Mouse (Mus musculus) heart, postnatal 10 days (tissue): Measurements from ENCODE around the gene Gm20388. TPM values are rescaled to one million over a fixed set of nuclear protein-coding genes. Genes with fewer than 3 reads are reported as not detected.

Experiments used
- DNase-seq, 2 experiments: peaks; one replicate each; pipeline ENCODE4 v3.0.0; 2021
- intact Hi-C: fragments of 180-260 bp; cut with DNase I; formaldehyde crosslinking; loops from one replicate; pipeline ENCODE4 v1.15.1; 2025
- total RNA-seq, 2 experiments: library from RNA; stranded (reverse); gene quantifications; 2 replicates each; pipeline ENCODE4 v1.2.3; 2021

Gene Gm20388
- total RNA-seq, 2 experiments from 2014 or later = 2.0 to 2.2 TPM

DNA sequence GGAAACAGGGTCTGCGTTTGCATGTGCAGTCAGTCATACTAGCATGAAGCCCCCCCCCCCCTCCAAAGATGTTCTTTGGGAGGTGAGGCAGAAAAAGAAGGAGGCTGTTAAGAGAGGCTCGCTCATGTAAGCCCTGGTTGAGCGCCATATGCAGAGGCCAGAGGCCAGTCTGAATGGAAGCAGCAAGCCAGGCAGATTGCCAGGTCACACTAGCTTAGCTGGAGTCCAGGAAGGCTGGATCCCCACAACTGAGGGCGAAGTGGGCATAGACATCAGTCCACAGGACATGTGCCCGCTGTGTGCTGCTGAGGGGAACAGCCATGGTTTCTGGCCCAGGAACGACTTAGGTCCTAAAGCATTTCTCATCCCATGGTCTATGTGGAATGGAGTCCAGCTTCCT lies 477.6 kb downstream of the Gm20388 start:
- no peak for DNase-seq
- intact Hi-C loops = no loop called here

DNA sequence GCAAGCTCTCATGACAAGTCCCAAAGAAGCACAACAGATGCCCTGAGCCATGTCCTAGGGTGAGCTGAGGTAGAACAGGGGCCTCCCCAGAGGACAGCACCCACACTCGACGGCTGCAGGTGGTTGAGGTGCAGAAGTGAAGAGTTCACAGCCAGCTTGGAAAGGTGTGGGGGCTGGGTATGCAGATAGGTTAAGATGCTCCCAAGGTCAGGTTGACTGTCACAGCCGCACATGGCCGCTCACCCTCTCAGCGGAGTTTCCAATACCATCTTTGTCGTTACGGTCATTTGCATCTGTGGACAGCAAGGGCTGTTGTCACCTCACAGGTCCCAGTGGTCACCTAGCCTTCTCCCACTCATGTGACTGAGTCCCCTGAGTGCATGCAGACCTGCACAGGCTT lies 480.0 kb downstream of the Gm20388 start:
- no peak for DNase-seq
- intact Hi-C loops = no loop called here

DNA sequence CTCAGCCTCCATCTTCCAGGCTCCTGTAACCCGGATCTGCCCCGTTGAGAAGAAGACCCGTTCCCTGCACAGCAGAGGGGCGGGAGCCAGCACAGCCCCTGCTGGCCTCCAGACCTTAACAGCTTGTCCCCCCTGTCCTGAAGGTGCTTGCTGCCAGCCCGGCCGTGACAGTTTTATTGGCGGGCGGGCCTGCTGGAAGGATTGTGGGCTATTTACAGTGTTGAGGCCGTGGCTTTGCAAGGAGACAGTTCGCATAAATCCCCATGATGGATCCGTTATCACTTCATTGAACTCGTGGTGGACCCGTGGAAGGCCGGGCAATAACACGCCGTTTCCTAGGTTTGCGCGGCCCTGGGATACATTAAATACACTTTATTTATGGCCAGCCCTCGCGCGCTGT lies 481.2 kb downstream of the Gm20388 start:
- intact Hi-C loops = no loop called here
- no peak for DNase-seq

DNA sequence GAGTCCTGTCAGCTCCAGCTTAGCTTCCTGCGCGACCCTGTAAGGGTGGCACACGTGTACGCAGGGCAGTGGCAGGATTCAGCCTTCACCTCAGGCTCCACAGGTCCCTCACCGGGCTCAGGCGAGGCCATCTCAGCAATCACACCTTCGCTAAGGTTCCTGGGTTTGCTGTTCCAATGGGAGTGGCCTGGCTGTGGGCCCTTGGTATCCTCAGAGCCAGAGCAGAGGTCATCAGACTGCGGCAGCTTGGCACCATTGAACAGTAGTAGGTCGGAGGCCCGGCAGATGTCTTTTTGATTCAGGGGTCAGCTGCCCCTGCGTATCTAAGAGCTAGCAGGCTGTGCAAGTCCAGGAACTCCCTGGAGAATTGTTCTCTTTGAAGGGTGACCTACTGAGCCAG lies 482.4 kb downstream of the Gm20388 start:
- intact Hi-C loops = no loop called here
- DNase-seq = peak in 1 of 2 experiments; percentile 38

DNA sequence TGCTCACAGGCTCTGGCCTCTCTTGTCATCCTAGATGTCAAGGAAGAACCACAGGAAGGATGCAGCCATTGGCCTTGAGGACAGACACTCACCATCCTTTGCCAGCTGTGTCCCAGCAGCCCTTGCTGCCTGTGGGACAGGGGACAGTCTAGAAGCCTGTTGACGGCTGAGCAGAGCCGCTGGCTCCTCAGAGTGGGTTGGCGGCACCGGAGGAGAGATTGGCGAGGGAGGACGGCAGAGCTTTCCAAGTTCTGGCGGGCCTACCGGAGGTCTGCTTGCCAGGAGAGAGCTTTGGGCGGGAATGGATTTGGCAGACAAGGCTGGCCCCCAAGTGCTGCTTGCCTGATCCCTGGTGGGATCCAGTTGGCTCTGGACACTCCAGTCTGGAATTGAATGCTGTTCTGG lies 483.2 kb downstream of the Gm20388 start:
- peak; percentile 44 to 45 for DNase-seq
- intact Hi-C loops = no loop called here

DNA sequence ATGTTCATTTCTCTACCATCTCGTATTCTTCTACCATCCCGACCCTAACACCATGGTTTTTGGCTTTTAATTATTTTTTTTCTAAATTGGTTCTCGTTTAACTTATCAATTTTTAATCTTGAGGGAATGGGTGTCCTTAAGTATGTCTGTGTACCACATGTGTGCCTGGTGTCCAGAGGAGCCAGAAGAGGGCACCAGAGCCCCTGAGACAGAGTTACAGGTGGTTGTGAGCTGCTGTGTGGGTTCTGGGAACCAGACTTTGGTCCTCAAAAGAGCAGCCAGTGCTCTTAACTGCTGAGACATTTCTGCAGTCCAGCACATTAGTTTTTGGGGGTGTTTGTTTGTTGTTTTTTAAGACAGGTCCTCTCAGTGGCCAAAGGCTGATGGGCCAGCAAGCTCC lies 485.3 kb downstream of the Gm20388 start:
- no peak for DNase-seq
- intact Hi-C loops = no loop called here

DNA sequence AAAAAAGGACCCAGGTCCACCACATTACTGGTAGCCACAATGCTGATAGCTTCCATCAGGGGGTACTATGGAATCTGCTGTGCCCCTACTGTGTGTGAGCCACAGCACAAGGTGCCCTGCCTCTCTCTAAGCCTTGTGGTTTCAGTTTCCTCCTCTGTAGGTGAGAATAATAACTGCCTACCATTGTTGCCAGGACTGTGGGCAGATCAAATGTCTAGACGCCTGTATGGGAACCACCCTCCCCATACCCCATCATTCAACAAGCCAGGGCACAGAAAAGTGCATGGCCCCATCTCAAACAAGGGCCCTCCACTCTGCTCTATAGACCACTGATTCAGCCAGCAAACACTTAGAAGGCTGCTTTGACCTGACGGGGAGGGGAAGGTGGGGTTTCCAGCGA lies 486.1 kb downstream of the Gm20388 start:
- no peak for DNase-seq
- intact Hi-C loops = no loop called here

DNA sequence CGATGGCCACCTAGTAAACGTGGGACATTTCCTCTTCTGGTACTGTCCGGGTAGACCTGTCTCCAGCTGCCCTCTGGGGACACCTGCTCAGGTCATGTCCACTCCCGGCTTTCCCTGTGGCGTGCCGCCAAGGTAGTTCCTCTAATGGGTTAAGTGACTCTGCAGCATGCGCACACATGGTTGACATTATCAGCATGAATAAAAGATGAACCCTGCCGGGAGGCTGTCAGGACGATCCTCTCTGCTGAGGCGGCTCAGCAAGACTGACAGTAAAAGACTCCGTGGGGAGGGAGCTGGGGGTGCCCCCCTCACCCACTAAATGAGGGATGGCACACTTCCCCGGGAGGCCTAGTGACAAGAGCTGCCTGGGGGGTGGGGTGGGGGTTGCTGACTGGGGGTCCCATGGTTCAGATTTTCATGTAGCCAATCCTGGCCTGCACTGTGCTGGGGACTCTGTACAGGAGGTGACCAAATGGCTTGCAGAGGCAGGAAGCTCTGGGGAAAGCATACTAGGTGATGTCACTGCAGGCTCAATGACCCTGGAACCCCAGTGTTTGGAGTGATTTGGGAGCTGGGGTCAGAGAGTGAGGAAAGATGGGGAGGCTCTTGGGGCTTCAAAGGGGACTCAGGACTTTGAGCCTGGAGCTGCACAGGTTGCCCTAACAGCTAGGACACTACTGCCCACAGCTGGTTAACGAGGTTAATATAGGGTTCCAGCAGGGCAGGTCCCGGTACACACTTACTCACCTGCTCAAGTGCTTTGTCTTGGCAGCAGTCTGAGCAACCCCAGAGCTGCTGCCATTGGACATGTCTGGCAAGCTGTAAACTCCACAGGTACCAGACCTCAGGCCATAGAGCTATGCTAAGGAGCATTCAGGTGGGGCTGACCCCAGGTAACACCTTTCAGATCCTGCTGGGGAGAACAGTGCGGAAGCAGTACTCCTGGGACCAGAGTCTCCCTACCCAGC lies 487.1 kb downstream of the Gm20388 start:
- DNase-seq = no peak
- intact Hi-C loops = no loop called here

DNA sequence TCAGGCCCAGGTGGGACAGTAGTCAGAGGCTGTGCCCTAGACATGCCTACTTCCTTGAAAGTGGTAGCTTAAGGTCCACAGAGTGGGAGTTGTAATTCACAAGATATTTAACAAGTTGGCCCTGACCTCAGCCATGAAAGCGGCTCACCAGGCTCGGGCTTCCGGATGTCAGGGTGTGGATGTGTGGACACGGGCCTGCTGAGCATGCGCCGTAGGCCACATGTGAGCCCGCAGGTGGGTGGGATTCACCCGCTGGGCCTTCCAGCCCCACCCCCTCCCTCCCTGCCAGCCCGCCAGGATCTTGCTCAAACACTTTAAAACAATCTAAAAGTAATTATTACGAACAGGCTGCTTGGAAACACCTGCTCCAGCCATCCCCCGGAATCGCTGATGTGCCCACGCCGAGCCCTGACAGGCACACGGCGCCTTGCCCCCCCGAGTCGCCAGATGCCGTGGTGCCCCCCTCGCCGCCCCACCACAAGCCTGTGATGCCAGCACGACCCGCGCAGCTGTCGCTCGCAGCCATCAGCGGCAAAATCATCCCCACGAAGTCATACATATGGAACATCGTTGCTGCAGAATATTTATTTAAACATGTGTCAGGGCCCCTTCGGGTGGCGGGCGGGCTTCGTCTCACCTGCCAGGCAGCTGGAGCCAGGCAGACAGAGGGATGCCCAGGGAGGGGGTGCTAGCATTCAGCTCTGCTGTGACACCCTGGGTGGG lies 488.7 kb downstream of the Gm20388 start:
- intact Hi-C loops = no loop called here
- no peak for DNase-seq

DNA sequence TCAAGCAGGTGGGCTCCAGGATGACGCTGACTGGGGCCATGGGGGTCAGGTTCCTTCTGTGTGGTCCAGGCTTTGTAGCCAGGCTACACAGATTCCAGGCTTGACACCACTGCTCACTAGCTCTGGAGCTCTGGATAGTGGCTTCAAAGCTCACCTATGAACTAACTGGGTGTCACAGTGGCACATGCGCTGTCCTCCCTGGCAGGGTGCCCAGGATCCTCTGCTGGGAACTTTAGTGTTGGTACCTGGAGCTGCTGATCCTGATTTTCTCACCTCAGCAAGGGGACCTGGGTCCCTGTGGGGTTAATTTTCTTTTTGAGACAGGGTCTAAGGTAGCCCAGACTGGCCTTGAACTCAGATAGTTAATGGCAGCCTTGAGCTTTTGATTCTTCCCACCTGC lies 490.6 kb downstream of the Gm20388 start:
- intact Hi-C loops = no loop called here
- no peak for DNase-seq

DNA sequence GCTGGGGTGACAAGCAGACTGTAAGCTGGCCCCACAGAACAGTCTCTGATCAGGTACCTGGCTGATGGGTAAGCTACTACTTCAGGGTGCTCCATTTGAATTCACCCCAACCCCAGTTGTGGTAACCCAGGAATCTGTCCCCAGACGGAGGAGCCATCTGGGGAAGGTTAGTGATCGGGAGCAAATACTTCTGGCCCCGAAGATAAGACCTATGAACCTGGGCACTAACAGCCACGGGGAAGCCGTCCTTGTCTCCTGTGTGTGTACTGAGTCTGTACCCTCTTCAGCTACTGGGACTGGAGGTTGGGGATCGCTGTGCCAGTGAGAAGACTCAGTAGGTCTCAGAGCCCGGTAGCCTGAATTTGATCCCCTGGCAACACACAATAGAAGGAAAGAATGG lies 491.1 kb downstream of the Gm20388 start:
- no peak for DNase-seq
- intact Hi-C loops = no loop called here

DNA sequence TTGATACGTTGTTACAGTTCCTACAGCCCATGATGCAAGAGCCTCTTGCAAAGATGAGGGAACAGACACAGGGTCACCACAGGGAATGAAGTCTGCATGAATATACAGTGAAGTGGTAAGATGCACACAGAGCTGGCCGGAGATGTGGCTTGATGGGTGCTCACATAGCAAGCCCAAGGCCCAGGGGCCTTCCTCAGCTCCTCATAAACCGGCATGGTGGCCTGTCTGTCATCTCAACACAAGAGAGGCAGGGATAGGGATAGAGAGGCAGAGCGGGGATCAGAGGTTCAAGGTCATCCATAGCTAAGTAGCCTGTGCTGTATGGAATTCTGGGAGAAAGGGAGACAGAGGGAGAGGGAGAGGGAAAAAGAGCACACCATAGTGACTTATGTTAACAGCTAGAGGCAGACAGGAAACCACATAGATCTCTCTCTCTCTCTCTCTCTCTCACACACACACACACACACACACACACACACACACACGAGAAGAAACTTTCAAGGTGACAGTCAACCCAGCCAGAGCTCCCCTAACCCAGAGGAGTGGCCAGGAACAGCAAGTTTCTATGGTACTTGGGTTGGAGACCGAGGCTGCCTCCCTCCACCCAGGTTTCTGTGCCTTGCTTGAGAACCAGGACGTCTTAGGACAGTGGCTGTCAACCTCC lies 493.1 kb downstream of the Gm20388 start:
- intact Hi-C loops = no loop called here
- no peak for DNase-seq

DNA sequence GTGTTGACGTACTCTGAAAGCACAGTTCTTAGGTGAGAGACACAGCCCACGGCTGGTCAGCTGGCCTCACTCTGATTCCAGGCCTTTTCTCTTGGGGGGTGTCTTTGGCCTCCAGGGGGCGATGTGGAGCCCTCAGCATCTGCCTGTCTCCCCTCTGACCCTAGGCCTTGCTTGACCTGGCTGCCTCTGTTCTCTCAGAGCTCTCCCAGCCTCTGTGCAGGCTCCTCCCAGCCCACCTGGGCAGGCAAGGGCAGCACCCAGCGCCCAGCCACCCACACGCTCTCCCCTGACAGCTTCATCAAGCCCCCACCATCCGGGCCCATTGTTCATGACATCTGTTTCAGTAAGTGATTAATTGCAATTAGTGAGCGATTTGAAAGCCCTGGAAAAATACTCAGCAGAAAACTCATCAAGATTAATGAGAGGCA lies 494.0 kb downstream of the Gm20388 start:
- DNase-seq = peak; percentile 40 to 64
- intact Hi-C loops = loop anchor here (5.0 kb wide), 1 partner anchor 103 kb away; no protein-coding TSS in a partner anchor

DNA sequence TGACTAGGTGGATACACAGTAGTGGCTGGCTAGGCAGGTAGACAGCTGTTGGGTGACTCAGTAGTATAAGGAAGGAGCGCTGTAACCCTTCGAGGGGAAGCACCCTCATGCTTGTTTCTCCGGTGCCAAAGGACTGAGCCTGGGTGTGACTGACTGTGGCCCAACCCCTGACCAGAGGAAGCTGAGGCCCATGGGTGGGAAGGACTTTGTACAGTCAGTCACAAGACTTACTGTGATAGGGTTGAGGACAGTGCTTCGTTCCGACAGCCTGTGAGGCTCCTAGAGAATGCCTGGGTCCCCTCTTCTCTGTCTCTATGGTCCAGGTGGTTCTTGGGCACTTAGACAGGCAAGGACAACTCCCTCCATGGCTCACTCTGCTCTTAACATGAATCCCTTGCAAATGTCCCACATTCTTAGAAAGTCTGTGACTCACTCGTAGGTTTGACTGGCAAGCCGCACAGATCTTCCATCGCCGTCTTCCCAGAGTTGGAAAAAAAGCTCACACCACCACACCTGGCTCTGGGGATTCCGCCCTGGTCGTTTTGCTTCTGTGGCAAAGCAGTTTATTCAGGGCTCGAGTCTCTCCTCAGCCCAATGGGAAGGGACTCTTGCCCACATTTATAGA lies 495.5 kb downstream of the Gm20388 start:
- no peak for DNase-seq
- intact Hi-C loops = loop anchor here (5.0 kb wide), 1 partner anchor 101 kb away; no protein-coding TSS in a partner anchor

DNA sequence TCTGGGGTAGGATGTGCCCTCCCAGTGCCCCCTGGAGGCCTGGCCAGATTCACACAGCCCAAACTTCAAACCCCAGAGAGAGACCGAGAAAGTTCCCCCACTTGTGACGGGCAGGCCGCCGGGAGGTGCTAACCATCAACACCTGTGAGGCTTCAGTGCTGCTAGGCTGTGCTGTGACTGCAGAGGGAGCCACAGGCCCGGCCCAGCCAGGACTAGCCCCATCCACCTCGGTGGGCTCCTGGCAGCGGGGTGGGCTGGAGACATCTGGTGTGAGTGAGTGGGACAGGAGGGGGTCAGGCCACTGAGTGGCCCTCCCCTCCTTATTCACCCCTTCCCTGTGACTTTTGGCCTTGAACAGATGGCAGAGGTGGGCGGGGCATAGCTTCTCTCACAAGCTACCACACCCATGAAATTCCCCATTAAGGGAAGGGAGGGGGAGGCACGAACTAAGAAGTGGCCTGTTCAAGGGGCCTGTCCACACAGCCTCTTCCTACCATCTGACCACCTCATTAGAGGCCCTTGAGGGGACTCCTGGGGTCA lies 497.1 kb downstream of the Gm20388 start:
- intact Hi-C loops = loop anchor here (2.0 to 5.0 kb wide), 2 partner anchors 100 to 127 kb away; no protein-coding TSS in a partner anchor
- peak; percentile 45 to 54 for DNase-seq

DNA sequence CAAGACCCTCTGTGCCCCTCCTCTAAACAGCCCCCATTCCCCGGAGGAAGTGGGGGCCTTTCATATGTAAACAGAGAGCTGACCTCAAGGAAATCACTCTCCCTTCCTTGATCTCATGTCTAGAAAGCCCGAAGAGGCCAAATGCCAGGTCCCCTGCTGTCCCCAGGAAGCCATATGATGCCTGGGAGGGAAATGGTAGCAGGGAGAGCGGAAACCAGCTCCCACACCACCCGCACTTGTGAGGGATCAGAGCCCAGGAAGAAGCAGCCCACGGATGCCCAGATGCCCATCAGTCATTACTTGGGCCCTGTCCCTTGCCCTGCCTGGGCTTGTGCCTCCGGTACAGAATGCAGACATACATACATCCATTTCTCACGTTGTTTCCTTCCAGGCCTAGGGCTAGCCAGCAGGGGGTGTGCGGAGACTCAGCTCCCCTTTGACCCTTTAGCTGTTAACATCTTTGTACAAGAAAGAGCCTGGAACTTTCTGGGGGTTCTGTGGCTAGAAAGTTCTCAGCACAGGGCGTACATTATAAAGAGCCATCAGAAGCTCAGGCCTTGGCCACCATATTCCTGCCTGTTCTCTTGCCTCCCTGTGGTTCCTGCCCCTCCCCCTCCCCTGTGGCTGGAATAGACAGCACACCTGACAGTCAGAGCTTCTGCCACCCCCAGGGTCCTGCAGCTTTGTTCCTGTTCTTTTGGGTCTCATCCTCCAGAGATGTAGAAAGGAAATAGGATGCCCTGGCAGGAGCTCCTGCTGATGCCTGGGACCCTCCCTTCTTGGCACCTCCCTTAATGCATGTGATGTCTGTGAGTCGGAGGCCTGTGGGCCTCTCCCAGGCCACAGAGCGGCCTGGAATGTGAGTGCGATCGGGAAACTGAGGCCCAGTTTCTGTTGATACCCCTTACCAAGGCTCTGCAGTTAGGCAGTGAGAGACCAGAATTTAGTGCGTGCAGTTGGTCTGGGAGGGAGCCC lies 497.9 kb downstream of the Gm20388 start:
- intact Hi-C loops = loop anchor here (2.0 to 5.0 kb wide), 2 partner anchors 99 to 126 kb away; no protein-coding TSS in a partner anchor
- no peak for DNase-seq

DNA sequence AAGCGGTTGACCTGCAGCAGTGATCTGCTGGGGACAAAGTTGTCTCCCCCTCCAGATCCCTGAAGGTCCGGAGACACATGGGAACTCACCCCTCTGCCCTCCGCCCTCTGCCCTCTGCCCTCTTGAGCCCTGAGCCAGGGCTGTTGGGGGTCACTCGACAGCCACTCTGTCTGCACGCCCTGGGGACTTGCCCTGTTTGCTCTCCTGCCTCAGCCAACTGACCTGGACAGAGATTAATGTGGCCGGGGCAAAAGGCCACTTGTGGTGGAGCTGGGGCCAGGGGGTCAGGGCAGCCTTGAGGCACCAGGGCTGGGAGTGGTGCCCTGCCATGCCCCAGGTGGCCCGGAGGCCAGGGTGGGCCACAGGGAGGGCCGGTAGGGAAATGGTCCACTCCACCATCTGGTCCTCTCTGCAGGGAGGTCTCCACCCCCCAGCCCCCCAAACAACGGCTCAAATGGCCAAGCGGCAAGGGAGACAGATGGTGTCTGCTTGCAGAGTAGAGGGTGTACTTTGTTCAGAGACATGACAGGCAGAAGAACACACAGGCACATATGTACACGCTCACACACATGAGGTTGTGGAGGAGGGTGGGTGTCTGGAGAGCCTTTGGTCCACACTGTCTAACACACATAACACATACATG lies 498.9 kb downstream of the Gm20388 start:
- intact Hi-C loops = loop anchor here (2.0 to 5.0 kb wide), 2 partner anchors 98 to 125 kb away; no protein-coding TSS in a partner anchor
- no peak for DNase-seq

DNA sequence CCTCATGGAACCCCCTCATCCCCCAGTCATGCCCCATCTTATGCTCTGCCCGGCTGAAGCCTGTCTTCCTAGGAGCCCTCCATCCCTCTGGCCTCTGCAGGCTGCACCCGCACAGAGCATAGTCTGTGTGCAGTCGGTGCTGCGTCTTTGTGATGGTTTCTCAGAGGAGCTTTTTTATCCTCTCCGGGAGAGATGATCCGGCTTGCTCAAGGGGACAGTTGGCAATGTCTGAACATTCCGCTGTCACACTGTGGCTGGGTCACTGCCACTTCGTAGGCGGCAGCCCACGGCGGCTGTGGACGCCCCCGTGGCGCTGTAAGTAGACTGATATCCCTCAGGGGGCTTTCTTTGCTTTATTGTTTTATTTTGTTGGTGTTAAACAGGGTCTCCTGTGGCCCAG lies 500.4 kb downstream of the Gm20388 start:
- intact Hi-C loops = no loop called here
- DNase-seq = no peak

DNA sequence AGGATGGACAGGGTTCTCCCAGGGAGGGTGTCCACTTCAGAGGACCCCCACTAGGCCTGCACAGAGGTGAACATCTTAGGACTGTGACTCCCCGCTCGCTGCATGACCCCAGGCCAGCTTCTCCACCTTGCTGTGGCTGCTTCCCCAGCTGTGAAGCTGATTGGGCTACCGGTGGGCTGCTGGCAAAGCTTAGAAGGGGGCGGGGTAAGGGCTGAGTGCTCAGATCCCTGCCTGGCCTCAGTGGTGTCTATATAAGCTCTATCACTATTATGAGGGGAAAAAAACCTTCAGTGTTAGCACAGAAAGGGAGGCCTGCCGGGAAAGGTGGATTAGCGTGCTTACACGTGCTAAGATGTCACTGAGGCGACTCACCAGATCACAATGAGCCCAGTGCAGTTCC lies 501.2 kb downstream of the Gm20388 start:
- intact Hi-C loops = no loop called here
- DNase-seq = no peak
